7 mouse cellular contexts compared by ENCODE assay signal in the genomic region with DNA sequence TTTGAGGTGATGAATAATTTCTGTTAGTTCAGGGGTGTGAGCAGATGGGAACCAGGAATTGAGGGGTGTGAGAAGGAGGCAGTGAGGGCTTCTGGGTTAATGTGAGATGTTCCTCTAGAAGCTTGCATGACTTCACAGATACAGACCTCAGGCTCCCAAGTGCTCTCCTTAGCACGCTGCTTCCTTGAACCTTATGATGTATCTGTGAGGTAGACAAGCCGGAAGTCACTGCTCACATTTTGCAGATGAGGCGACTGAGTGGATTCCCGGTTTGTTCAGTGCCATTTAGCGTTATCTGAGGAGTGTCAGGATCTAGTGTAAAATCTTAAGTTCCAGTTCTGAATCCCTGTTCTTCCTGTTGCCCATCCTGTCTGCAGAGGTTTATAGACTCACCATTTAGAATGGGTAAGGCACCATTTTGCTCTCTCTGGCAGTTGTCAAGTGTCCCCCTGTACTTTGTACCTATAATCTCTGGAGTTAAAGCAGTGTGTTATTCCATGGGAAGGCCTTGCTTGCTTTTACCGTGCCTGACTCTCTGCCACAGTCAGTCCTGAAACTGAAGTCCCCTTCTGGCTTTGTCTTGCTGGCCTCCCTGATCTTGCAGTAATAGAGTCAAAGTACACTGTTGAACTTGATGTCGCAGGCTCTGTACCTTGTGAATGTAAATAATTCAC. TPM values are rescaled to one million over a fixed set of nuclear protein-coding genes. Genes with fewer than 3 reads are reported as not detected.
A peak's percentile ranks its signal among the peaks of the same experiment; 100 is the strongest.
DNase-seq lines count a peak whose midpoint lies in the region; ATAC-seq and TF ChIP-seq lines count a peak whose summit lies in the region.

No protein-coding gene starts in this region.

- no peaks in the 10 kb centered on the region for H3K36me3 ChIP-seq in lung, embryonic 14.5 days (ENCODE audit: insufficient read depth)
- no peaks in the 10 kb centered on the region for H3K36me3 ChIP-seq in forebrain, embryonic 14.5 days (ENCODE audit: control insufficient read depth, insufficient read depth, low read length)
- no peaks in the 10 kb centered on the region for H3K36me3 ChIP-seq in liver, embryonic 11.5 days (ENCODE audit: control insufficient read depth, insufficient read depth, low read length)
- no peaks in the 10 kb centered on the region for H3K36me3 ChIP-seq in stomach, embryonic 16.5 days (ENCODE audit: control insufficient read depth, insufficient read depth, low read length)

- H3K4me3 ChIP-seq in lung, embryonic 14.5 days (ENCODE audit: low read depth, low read length) = peak overlapping the region; percentile 78
- H3K4me3 ChIP-seq in forebrain, embryonic 14.5 days (ENCODE audit: low read depth, low read length) = peak overlapping the region; percentile 68
- H3K4me3 ChIP-seq in liver, embryonic 11.5 days (ENCODE audit: low read depth, low read length) = peak overlapping the region; percentile 16
- H3K4me3 ChIP-seq in stomach, embryonic 16.5 days (replicated peaks; ENCODE audit: low read length) = peak overlapping the region; percentile 89

- H3K9me3 ChIP-seq in lung, embryonic 14.5 days (ENCODE audit: low read depth, low read length) = no peaks in the 10 kb centered on the region
- no peaks in the 10 kb centered on the region for H3K9me3 ChIP-seq in forebrain, embryonic 14.5 days (replicated peaks; ENCODE audit: control insufficient read depth, low read length)
- no peaks in the 10 kb centered on the region for H3K9me3 ChIP-seq in liver, embryonic 11.5 days (ENCODE audit: control insufficient read depth, low read length)
- H3K9me3 ChIP-seq in stomach, embryonic 16.5 days (replicated peaks; ENCODE audit: control insufficient read depth, low read length) = no peaks in the 10 kb centered on the region

- H3K4me1 ChIP-seq in lung, embryonic 14.5 days (ENCODE audit: insufficient read depth) = peaks cover 10% of the 10 kb centered on the region
- peaks cover 29% of the 10 kb centered on the region for H3K4me1 ChIP-seq in forebrain, embryonic 14.5 days (ENCODE audit: control insufficient read depth, insufficient read depth, low read length)
- peaks cover 22% of the 10 kb centered on the region for H3K4me1 ChIP-seq in liver, embryonic 11.5 days (replicated peaks; ENCODE audit: control insufficient read depth, insufficient read depth, low read length)
- H3K4me1 ChIP-seq in stomach, embryonic 16.5 days (ENCODE audit: control insufficient read depth, insufficient read depth, low read length) = peaks cover 28% of the 10 kb centered on the region

- H3K27me3 ChIP-seq in lung, embryonic 14.5 days (ENCODE audit: insufficient read depth, low read length) = no peaks in the 10 kb centered on the region
- no peaks in the 10 kb centered on the region for H3K27me3 ChIP-seq in forebrain, embryonic 14.5 days (replicated peaks; ENCODE audit: control insufficient read depth, insufficient read depth, low read length)
- peaks cover 2% of the 10 kb centered on the region; the same call in 1 of the 2 replicates for H3K27me3 ChIP-seq in liver, embryonic 11.5 days (replicated peaks; ENCODE audit: control insufficient read depth, insufficient read depth, low read length)
- no peaks in the 10 kb centered on the region for H3K27me3 ChIP-seq in stomach, embryonic 16.5 days (ENCODE audit: control insufficient read depth, insufficient read depth, low read length)

- no peak for ATAC-seq in lung, embryonic 14.5 days (ENCODE audit: insufficient read depth)
- ATAC-seq in forebrain, embryonic 14.5 days = no peak
- ATAC-seq in liver, embryonic 11.5 days (replicated peaks; ENCODE audit: low FRiP score) = no peak
- no peak for ATAC-seq in stomach, embryonic 16.5 days (ENCODE audit: insufficient read depth, low FRiP score)

- 25% methylated on average over 7 of the region's 7 CpGs for WGBS in lung, embryonic 14.5 days
- 58% methylated on average over 7 of the region's 7 CpGs for WGBS in forebrain, embryonic 14.5 days
- 66% methylated on average over 7 of the region's 7 CpGs for WGBS in liver, embryonic 11.5 days
- WGBS in stomach, embryonic 16.5 days = 39% methylated on average over 7 of the region's 7 CpGs

- H3K27ac ChIP-seq in lung, embryonic 14.5 days (ENCODE audit: low read depth) = no peak overlapping the region
- no peak overlapping the region for H3K27ac ChIP-seq in forebrain, embryonic 14.5 days (ENCODE audit: low read depth, low read length)
- no peak overlapping the region for H3K27ac ChIP-seq in liver, embryonic 11.5 days (ENCODE audit: low read depth, low read length)
- H3K27ac ChIP-seq in stomach, embryonic 16.5 days (ENCODE audit: low read length) = peak overlapping the region; percentile 60

- DNase-seq in lung, embryonic 14.5 days = peak; percentile 8
- no peak for DNase-seq in lung, postnatal 36 days
- no peak for DNase-seq in forebrain, embryonic 14.5 days (ENCODE audit: low spot score)
- no peak for DNase-seq in liver, embryonic 11.5 days (ENCODE audit: low spot score)
- DNase-seq in gastrocnemius, adult 18-20 months (ENCODE audit: low spot score) = no peak
- DNase-seq in left cerebral cortex, adult 8-10 months (ENCODE audit: low spot score in 2 of 2) = no peak

- TF ChIP-seq CTCF in lung, embryonic 14.5 days (IDR thresholded peaks at IDR 0.05; ENCODE audit: low read depth) = no peak

- H3K9ac ChIP-seq in lung, embryonic 14.5 days = peak overlapping the region; percentile 10
- peak overlapping the region; percentile 91 for H3K9ac ChIP-seq in forebrain, embryonic 14.5 days (ENCODE audit: low read length)
- no peak overlapping the region for H3K9ac ChIP-seq in liver, embryonic 11.5 days (ENCODE audit: low read depth, low read length)
- peak overlapping the region; percentile 51 for H3K9ac ChIP-seq in stomach, embryonic 16.5 days (ENCODE audit: low read length)

- peak overlapping the region; percentile 90 for H3K4me2 ChIP-seq in lung, embryonic 14.5 days
- H3K4me2 ChIP-seq in forebrain, embryonic 14.5 days (ENCODE audit: low read length) = peak overlapping the region; percentile 98
- peak overlapping the region; percentile 88 for H3K4me2 ChIP-seq in liver, embryonic 11.5 days
- H3K4me2 ChIP-seq in stomach, embryonic 16.5 days (ENCODE audit: low read depth, low read length) = peak overlapping the region; percentile 99

RNA-seq across cellular contexts. Expression of gene Arhgef11, which starts 3.0 kb away (rescaled TPM):
- 17.1 and 18.8 TPM in 2 replicates for polyA plus RNA-seq in lung, embryonic 14.5 days (2014; fragmentation: Nextera tagmentation; extraction: Ambion mirVana)
- polyA plus RNA-seq in forebrain, embryonic 14.5 days (2014; fragmentation: Nextera tagmentation; extraction: Ambion mirVana) = 16.9 and 20.8 TPM in 2 replicates
- 6.3 and 7.6 TPM in 2 replicates for polyA plus RNA-seq in liver, embryonic 11.5 days (2014; fragmentation: Nextera tagmentation; extraction: Ambion mirVana)
- 14.7 and 16.7 TPM in 2 replicates for polyA plus RNA-seq in stomach, embryonic 16.5 days (2015; fragmentation: Nextera tagmentation; extraction: Ambion mirVana)
- 10 to 100 TPM; 18.5 to 19.9 TPM for total RNA-seq in gastrocnemius, adult 18-20 months (2021)
- total RNA-seq in left cerebral cortex, adult 8-10 months (2022) = 10 to 100 TPM; 49.1 to 60.9 (median 52.4) TPM

Comparison
In these comparisons a context has a peak if more than half of its experiments do, and no peak if none do; other contexts are left out.
1. H3K4me3 ChIP-seq: peak in every context shown above with its lines; median percentile 89 in stomach, embryonic 16.5 days; 78 in lung, embryonic 14.5 days; 68 in forebrain, embryonic 14.5 days; 16 in liver, embryonic 11.5 days.